Mouse (Mus musculus) limb, embryonic 15.5 days (tissue): ENCODE data around the gene Isy1. TPM values are rescaled to one million over a fixed set of nuclear protein-coding genes. Genes with fewer than 3 reads are reported as not detected.

ENCODE experiments used
- ATAC-seq: fragments of 200-750 bp; cut with Nextera tagmentation; 2 replicates; pipeline ENCODE4 v1.8.0; 2017; ENCODE audit warnings: low read depth, moderate TSS enrichment; ENCODE audit not compliant: insufficient number of reproducible peaks, low FRiP score, low TSS enrichment
- H3K27ac ChIP-seq: fragments of 300-500 bp; sonication (generic); 2 replicates; pipeline ENCODE4 v1.5.1; 2015; ENCODE audit warnings: moderate library complexity, mild to moderate bottlenecking, inconsistent platforms
- H3K27me3 ChIP-seq: fragments of 300-500 bp; sonication (generic); 2 replicates; pipeline ENCODE4 v1.6.1; 2015; ENCODE audit warnings: inconsistent platforms
- H3K36me3 ChIP-seq: fragments of 300-500 bp; sonication (generic); 2 replicates; pipeline ENCODE4 v1.6.1; 2015; ENCODE audit warnings: inconsistent platforms
- H3K4me1 ChIP-seq: fragments of 300-500 bp; sonication (generic); 2 replicates; pipeline ENCODE4 v1.6.1; 2015; ENCODE audit warnings: inconsistent platforms
- H3K4me2 ChIP-seq: fragments of 300-500 bp; sonication (generic); 2 replicates; pipeline ENCODE4 v1.6.1; 2015; ENCODE audit warnings: mild to moderate bottlenecking, inconsistent platforms
- H3K4me3 ChIP-seq: fragments of 300-500 bp; sonication (generic); 2 replicates; pipeline ENCODE4 v1.5.1; 2015; ENCODE audit warnings: mild to moderate bottlenecking, inconsistent platforms
- H3K9ac ChIP-seq: fragments of 300-500 bp; sonication (generic); 2 replicates; pipeline ENCODE4 v1.6.1; 2015; ENCODE audit warnings: inconsistent platforms
- H3K9me3 ChIP-seq: fragments of 300-500 bp; sonication (generic); 2 replicates; pipeline ENCODE4 v1.6.1; 2016; ENCODE audit warnings: inconsistent platforms
- WGBS: fragments of 180-500 bp; shearing (Covaris S2); methylation state at CpG from one replicate; pipeline ENCODE4 v1.1.7; 2015; 5-methylcytosine and 5-hydroxymethylcytosine counted together
- polyA plus RNA-seq: library from polyadenylated mRNA; unstranded; fragments of >200 nt; fragmentation: Nextera tagmentation; extraction: Ambion mirVana; gene quantifications from 2 replicates; pipeline ENCODE4 v1.2.1, GENCODE M21; 2015

Gene Isy1
- polyA plus RNA-seq, result 36.4 and 45.6 TPM in 2 replicates

GRCm38 (mm10) chr6:87838551-87839197 lies at the start of gene Isy1:
TSS of gene Isy1 (minus strand) at chr6:87838798.
- H3K4me1 ChIP-seq, result peaks cover 12% of the 10 kb centered on the region; the same call in 1 of the 2 replicates
- WGBS, result under 1% methylated on average over 46 of the region's 46 CpGs
- no peaks in the 10 kb centered on the region for H3K9me3 ChIP-seq
- H3K4me2 ChIP-seq, result peak within 1 kb of the TSS; percentile 80
- H3K9ac ChIP-seq, result peak within 1 kb of the TSS; percentile 85
- H3K27me3 ChIP-seq, result no peaks in the 10 kb centered on the region
- peak within 1 kb of the TSS; percentile 95 for H3K27ac ChIP-seq
- peak within 1 kb of the TSS; percentile 83 for H3K4me3 ChIP-seq
- H3K36me3 ChIP-seq, result peaks cover 31% of the 10 kb centered on the region
- ATAC-seq, result peak; percentile 95

GRCm38 (mm10) chr6:87887594-87888233 lies 49.1 kb upstream of the Isy1 start, which contains the start of gene Copg1:
TSS of gene Copg1 (plus strand) at chr6:87887814.
- peak within 1 kb of the TSS; percentile 86 for H3K9ac ChIP-seq
- H3K4me2 ChIP-seq, result peak within 1 kb of the TSS; percentile 57
- peaks cover 37% of the 10 kb centered on the region for H3K36me3 ChIP-seq
- H3K27me3 ChIP-seq, result no peaks in the 10 kb centered on the region
- H3K27ac ChIP-seq, result peak within 1 kb of the TSS; percentile 91
- ATAC-seq, result peak; percentile 93
- no peaks in the 10 kb centered on the region for H3K9me3 ChIP-seq
- 0% methylated on average over 31 of the region's 31 CpGs for WGBS
- peaks cover 8% of the 10 kb centered on the region for H3K4me1 ChIP-seq
- peak within 1 kb of the TSS; percentile 81 for H3K4me3 ChIP-seq

GRCm38 (mm10) chr6:87886721-87887120 lies 48.1 kb upstream of the Isy1 start:
- Histone ChIP-seq H3K4me1 (peaks cover 8% of the 10 kb centered on the region), H3K27ac (no peak overlapping the region), H3K27me3 (no peaks in the 10 kb centered on the region), H3K36me3 (peaks cover 27% of the 10 kb centered on the region), H3K9me3 (no peaks in the 10 kb centered on the region), H3K9ac (no peak overlapping the region), H3K4me3 (no peak overlapping the region), H3K4me2 (no peak overlapping the region)
- no peak for ATAC-seq
- 95% methylated on average over 1 of the region's 1 CpGs for WGBS

DNA sequence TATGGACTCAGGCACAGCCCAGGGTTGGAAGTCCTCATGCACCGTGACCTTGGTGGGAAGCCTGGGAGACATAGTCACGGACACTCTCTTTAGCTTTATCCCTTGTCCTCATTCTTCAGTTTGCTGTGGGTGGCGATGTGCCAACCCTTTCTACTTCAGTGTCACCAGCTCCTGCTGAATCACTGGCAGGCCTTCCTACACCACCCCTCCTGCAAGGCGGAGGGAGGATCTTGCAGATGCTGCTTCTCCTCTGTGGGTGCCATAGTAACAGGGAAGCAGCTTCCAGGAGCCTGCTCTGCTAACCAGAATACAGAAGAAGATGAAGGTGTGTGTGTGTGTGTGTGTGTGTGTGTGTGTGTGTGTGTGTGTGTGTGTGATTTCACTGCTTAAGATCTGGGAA lies 44.2 kb upstream of the Isy1 start:
- Histone ChIP-seq H3K27me3 (no peaks in the 10 kb centered on the region), H3K4me2 (no peak overlapping the region), H3K27ac (no peak overlapping the region), H3K9ac (no peak overlapping the region), H3K36me3 (no peaks in the 10 kb centered on the region), H3K9me3 (no peaks in the 10 kb centered on the region), H3K4me1 (no peaks in the 10 kb centered on the region), H3K4me3 (no peak overlapping the region)
- no peak for ATAC-seq
- 69% methylated on average over 4 of the region's 4 CpGs for WGBS

DNA sequence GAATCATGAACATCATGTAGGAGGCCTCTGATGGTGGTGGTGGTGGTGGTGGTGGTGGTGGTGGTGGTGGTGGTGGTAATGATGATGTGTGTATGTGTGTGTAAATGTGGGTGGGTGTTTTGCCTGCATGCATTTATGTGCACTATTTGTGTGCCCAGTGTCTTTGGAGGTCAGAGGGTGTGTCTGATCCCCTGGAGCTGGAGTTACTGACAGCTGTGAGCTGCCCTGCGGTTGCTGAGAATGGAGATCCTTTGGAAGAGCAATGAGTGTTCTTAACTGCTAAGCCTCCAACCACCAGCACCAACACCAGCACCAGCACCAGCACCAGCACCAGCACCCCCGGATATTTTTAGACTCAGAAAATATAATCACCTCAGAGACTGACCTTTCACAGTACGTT lies 43.6 kb upstream of the Isy1 start:
- no peak for ATAC-seq
- H3K4me2 ChIP-seq, result no peak overlapping the region
- H3K9ac ChIP-seq, result no peak overlapping the region
- no peaks in the 10 kb centered on the region for H3K27me3 ChIP-seq
- H3K4me3 ChIP-seq, result no peak overlapping the region
- 81% methylated on average over 3 of the region's 3 CpGs for WGBS
- H3K4me1 ChIP-seq, result no peaks in the 10 kb centered on the region
- H3K9me3 ChIP-seq, result no peaks in the 10 kb centered on the region
- no peak overlapping the region for H3K27ac ChIP-seq
- no peaks in the 10 kb centered on the region for H3K36me3 ChIP-seq

DNA sequence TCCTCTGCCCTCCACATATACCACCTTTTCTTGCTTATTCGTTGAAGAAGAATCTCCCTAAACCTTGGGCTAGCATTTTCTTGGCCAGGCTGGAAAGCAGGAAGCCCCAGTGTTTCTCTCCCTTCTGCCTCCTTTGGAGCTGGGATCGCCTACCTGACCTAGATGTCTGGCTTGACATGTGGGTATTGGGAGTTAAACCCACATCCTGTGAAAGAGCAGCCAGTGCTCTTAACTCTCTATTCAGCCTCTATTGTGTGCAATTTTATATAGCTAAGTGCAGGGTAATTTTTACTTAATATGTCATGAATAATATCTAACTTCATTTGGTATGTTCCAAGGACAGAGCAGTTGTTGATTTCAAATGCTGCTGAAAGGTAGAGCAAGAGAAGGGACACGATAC lies 41.0 kb upstream of the Isy1 start:
- H3K36me3 ChIP-seq, result no peaks in the 10 kb centered on the region
- no peaks in the 10 kb centered on the region for H3K4me1 ChIP-seq
- WGBS, result 70% methylated on average over 3 of the region's 3 CpGs
- no peaks in the 10 kb centered on the region for H3K9me3 ChIP-seq
- no peak for ATAC-seq
- no peak overlapping the region for H3K4me3 ChIP-seq
- no peak overlapping the region for H3K4me2 ChIP-seq
- H3K9ac ChIP-seq, result no peak overlapping the region
- no peaks in the 10 kb centered on the region for H3K27me3 ChIP-seq
- H3K27ac ChIP-seq, result no peak overlapping the region

GRCm38 (mm10) chr6:87879010-87879409 lies 40.4 kb upstream of the Isy1 start:
- Histone ChIP-seq H3K4me1 (no peaks in the 10 kb centered on the region), H3K9me3 (no peaks in the 10 kb centered on the region), H3K4me3 (no peak overlapping the region), H3K4me2 (no peak overlapping the region), H3K9ac (no peak overlapping the region), H3K36me3 (no peaks in the 10 kb centered on the region), H3K27ac (no peak overlapping the region), H3K27me3 (no peaks in the 10 kb centered on the region)
- WGBS, result 30% methylated on average over 4 of the region's 4 CpGs
- no peak for ATAC-seq

DNA sequence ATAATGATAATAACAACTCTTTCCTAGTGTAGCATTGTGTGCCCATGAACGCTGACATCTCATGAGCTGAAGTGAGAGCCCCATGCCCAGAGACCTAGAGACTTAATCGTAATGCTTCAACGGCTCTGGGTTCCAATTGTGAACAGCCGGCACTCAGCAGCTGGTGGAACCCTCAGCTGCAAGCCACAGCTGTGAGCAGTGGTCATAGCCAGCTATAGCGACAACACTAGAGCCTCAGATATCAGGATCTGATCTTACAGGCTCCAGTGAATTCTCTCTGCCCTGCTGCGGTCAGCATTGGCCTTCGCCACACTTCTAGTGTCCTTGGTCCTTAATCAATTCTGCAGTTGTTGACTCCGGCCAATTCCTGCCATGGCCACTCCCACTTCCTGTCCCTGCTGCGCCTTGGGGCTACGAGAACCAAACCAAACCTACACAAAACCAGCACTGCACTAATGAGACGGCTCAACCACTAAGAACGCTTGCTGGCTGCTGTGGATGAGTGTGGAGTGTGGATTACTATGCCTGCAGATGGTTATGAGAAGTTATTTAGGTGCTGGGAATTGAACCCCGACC lies 37.6 kb upstream of the Isy1 start:
- Histone ChIP-seq H3K4me3 (no peak overlapping the region), H3K36me3 (no peaks in the 10 kb centered on the region), H3K27me3 (no peaks in the 10 kb centered on the region), H3K9ac (no peak overlapping the region), H3K27ac (no peak overlapping the region), H3K4me2 (no peak overlapping the region), H3K9me3 (no peaks in the 10 kb centered on the region), H3K4me1 (no peaks in the 10 kb centered on the region)
- WGBS, result 61% methylated on average over 13 of the region's 13 CpGs
- no peak for ATAC-seq

DNA sequence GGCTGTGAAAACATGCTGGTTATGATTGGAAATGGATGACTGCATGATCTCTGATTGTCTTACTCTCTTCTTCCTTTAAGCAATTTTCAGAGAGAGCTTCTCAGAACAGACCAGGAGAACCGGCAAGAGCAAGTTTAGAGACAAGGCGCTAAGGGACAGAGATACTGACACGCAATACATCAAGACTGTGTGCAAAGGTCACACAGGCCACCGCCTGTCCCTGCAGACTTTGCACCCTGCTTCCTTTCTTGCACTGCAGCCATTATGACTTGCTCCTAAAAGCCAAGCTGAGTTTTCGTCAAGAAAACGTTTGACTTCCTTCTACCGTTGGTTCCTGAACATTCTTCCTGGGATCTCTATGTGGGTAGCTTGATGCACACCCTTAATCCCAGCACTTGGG lies 37.0 kb upstream of the Isy1 start:
- no peaks in the 10 kb centered on the region for H3K27me3 ChIP-seq
- H3K4me1 ChIP-seq, result no peaks in the 10 kb centered on the region
- no peaks in the 10 kb centered on the region for H3K9me3 ChIP-seq
- no peak overlapping the region for H3K4me2 ChIP-seq
- H3K27ac ChIP-seq, result no peak overlapping the region
- ATAC-seq, result no peak
- no peak overlapping the region for H3K9ac ChIP-seq
- no peak overlapping the region for H3K4me3 ChIP-seq
- H3K36me3 ChIP-seq, result no peaks in the 10 kb centered on the region
- WGBS, result 84% methylated on average over 7 of the region's 7 CpGs

GRCm38 (mm10) chr6:87875083-87875482 lies 36.5 kb upstream of the Isy1 start:
- Histone ChIP-seq H3K4me2 (no peak overlapping the region), H3K9me3 (no peaks in the 10 kb centered on the region), H3K27ac (no peak overlapping the region), H3K4me1 (no peaks in the 10 kb centered on the region), H3K4me3 (no peak overlapping the region), H3K36me3 (no peaks in the 10 kb centered on the region), H3K27me3 (no peaks in the 10 kb centered on the region), H3K9ac (no peak overlapping the region)
- no peak for ATAC-seq
- 63% methylated on average over 1 of the region's 1 CpGs for WGBS

DNA sequence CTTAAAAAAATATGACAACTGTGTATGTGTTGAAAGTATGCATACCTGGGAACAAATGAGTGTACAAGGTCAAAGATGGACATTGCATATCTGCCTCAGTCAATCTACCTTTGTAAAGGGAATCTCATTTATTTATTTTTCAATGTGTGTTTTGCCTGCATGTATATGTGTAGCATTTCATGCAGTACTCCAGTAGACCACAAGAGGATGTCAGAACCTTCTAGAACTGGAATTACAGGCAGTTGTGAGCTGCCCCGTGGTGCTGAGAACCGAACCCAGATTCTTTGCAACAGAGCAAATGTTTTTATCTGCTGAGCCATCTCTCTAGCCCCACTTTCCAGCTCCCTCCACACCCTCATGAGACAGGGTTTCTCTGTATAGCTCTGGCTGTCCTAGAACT lies 35.4 kb upstream of the Isy1 start:
- Histone ChIP-seq H3K27me3 (no peaks in the 10 kb centered on the region), H3K4me3 (no peak overlapping the region), H3K27ac (no peak overlapping the region), H3K9me3 (no peaks in the 10 kb centered on the region), H3K36me3 (no peaks in the 10 kb centered on the region), H3K4me2 (no peak overlapping the region), H3K4me1 (no peaks in the 10 kb centered on the region), H3K9ac (no peak overlapping the region)
- ATAC-seq, result no peak
- WGBS, result 82% methylated on average over 2 of the region's 2 CpGs

- Histone ChIP-seq H3K36me3 (no peaks in the 10 kb centered on the region), H3K4me2 (no peak overlapping the region), H3K4me1 (no peaks in the 10 kb centered on the region), H3K27ac (no peak overlapping the region), H3K4me3 (no peak overlapping the region), H3K27me3 (no peaks in the 10 kb centered on the region), H3K9ac (no peak overlapping the region), H3K9me3 (no peaks in the 10 kb centered on the region)
- 38% methylated on average over 1 of the region's 1 CpGs for WGBS
- no peak for ATAC-seq
Observed at GRCm38 (mm10) chr6:87873104-87873503, 34.5 kb upstream of the Isy1 start.
